Mouse (Mus musculus): ENCODE results near the gene Adra2a.
A peak's percentile ranks its signal among the peaks of the same experiment; 100 is the strongest.

The Adra2a gene

GRCm38 (mm10) chr19:54076362-54077349 lies 32.7 kb downstream of the Adra2a start:
- DNase-seq = no peak

DNA sequence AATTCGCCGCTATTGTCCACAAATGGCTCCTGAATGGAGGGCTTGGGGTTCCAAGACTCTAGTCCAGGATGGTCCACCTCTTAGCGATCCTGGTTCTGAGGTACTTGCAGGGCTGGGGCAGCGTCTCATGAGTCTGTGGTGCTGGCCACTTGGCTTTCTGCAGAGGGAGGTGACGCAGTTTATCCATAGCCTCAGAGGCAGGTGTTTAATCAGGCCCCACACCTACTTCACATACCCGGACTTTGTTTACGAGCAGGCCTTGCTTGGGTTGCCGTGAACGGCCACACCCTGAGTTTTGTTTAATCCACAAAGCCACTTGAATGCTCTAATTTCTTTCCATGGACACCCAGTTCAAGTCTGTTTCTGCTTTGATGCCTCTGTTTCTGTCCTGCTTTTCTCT lies 37.4 kb downstream of the Adra2a start:
- no peak for DNase-seq

DNA sequence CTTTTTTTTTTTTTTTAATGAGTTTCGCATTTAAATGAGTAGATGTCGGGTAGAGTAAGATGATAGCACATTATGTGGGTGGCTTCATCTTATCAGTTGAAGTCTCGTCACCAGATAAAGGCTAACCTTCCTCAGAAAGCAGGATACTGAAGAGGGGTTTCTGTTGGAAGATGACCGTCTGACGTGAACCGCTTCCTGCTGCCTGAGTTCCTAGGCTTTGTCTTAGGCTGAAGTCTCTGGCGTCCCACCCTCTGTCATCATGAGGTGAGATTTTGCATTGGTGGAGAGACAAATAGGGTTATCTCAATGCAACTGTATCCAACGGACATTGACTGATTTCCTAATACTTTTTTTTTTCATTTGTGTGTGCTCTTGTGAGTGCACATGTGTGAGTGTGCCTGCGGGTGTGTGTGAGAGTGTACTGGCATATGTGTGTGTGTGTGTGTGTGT lies 37.8 kb downstream of the Adra2a start:
- DNase-seq = no peak

DNA sequence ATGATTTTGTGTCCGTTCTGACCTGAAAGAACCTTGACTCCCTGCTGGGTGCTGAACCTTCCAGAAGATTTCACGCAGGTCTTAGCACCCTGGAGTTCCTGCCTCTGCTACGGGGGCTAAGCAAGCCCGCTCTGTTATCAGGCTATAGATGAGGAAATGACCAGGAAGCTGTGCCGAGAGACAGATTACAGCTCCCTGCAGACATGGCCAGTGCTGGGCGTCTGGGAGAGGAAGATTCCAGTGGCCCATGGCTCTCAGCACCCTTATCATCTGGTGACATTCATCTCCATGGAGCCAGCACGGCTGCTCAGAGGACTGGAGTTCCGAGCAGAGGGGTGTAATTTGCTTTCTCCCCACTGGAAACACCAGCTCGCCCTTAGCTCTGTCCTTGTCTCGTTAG lies 43.4 kb downstream of the Adra2a start:
- DNase-seq = no peak

DNA sequence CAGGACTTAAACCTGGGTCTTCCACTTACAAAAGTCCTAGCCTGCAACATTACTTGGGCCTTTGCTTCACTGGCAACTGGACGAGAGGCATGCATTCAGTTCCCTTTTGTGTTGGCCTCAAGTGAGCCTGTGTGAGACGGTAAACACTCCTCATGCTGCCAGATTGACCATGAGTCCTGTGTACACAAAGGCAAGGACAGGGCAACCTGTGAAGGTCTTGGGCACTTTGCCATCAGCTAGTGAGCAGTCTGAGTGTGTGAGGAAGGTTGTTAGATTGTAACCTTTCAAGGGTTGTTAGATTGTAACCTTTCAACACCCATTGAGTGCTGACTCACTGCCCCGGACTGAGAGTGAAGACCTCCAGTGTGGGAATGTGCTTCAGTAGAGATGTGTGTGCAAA lies 49.6 kb downstream of the Adra2a start:
- no peak for DNase-seq

- DNase-seq = peak in 1 of 2 experiments; percentile 5
Observed at GRCm38 (mm10) chr19:54095716-54096115, 51.8 kb downstream of the Adra2a start.

GRCm38 (mm10) chr19:54098367-54098766 lies 54.4 kb downstream of the Adra2a start:
- DNase-seq = no peak

All from cerebellum, postnatal 10 days (tissue).